Mouse (Mus musculus): ENCODE measurements around the gene Gm3336.

Gm3336 gene

GRCm38 (mm10) chr8:70763354-70763753 lies 45.0 kb downstream of the Gm3336 start:
- in situ Hi-C loops (cut with MboI, MseI): loop anchor here (10.0 kb wide), 1 partner anchor 511 kb away; the partner anchor contains the start of genes Haus8 and Myo9b

- in situ Hi-C loops (cut with MboI, MseI): loop anchor here (10.0 kb wide), 1 partner anchor 511 kb away; the partner anchor contains the start of genes Haus8 and Myo9b
Measured at GRCm38 (mm10) chr8:70764026-70764425, 45.7 kb downstream of the Gm3336 start.

- in situ Hi-C loops (cut with MboI, MseI): loop anchor here (5.0 to 10.0 kb wide), 2 partner anchors 78 to 510 kb away; partner anchors contain the start of genes Haus8 and Myo9b
Measured at GRCm38 (mm10) chr8:70764676-70765075, 46.3 kb downstream of the Gm3336 start.

GRCm38 (mm10) chr8:70765329-70765728 lies 47.0 kb downstream of the Gm3336 start:
- in situ Hi-C loops (cut with MboI, MseI): loop anchor here (5.0 to 10.0 kb wide), 2 partner anchors 77 to 509 kb away; partner anchors contain the start of genes Haus8 and Myo9b

GRCm38 (mm10) chr8:70765838-70766570 lies 47.7 kb downstream of the Gm3336 start:
- in situ Hi-C loops (cut with MboI, MseI): loop anchor here (5.0 to 10.0 kb wide), 2 partner anchors 76 to 509 kb away; partner anchors contain the start of genes Haus8 and Myo9b

GRCm38 (mm10) chr8:70766571-70767440 lies 48.5 kb downstream of the Gm3336 start:
- in situ Hi-C loops (cut with MboI, MseI): loop anchor here (5.0 to 10.0 kb wide), 2 partner anchors 75 to 508 kb away; partner anchors contain the start of genes Haus8 and Myo9b

- in situ Hi-C loops (cut with MboI, MseI): loop anchor here (5.0 to 10.0 kb wide), 2 partner anchors 75 to 507 kb away; partner anchors contain the start of genes Haus8 and Myo9b
Measured at GRCm38 (mm10) chr8:70767503-70767902, 49.2 kb downstream of the Gm3336 start.

- in situ Hi-C loops (cut with MboI, MseI): loop anchor here (5.0 to 10.0 kb wide), 2 partner anchors 74 to 506 kb away; partner anchors contain the start of genes Haus8 and Myo9b
Measured at GRCm38 (mm10) chr8:70768231-70768776, 50.0 kb downstream of the Gm3336 start.

GRCm38 (mm10) chr8:70768956-70769355 lies 50.6 kb downstream of the Gm3336 start:
- in situ Hi-C loops (cut with MboI, MseI): loop anchor here (5.0 to 10.0 kb wide), 2 partner anchors 73 to 506 kb away; partner anchors contain the start of genes Haus8 and Myo9b

GRCm38 (mm10) chr8:70769359-70769758 lies 51.0 kb downstream of the Gm3336 start:
- in situ Hi-C loops (cut with MboI, MseI): loop anchor here (5.0 to 10.0 kb wide), 2 partner anchors 73 to 505 kb away; partner anchors contain the start of genes Haus8 and Myo9b

- in situ Hi-C loops (cut with MboI, MseI): loop anchor here (5.0 to 10.0 kb wide), 3 partner anchors 72 to 715 kb away; partner anchors contain the start of genes Ano8, Gtpbp3, Haus8 and Myo9b
Measured at GRCm38 (mm10) chr8:70769858-70770257, 51.5 kb downstream of the Gm3336 start.

GRCm38 (mm10) chr8:70770748-70771147 lies 52.4 kb downstream of the Gm3336 start:
- in situ Hi-C loops (cut with MboI, MseI): loop anchor here (10.0 kb wide), 1 partner anchor 714 kb away; the partner anchor contains the start of genes Ano8 and Gtpbp3

- in situ Hi-C loops (cut with MboI, MseI): loop anchor here (10.0 kb wide), 1 partner anchor 714 kb away; the partner anchor contains the start of genes Ano8 and Gtpbp3
Measured at GRCm38 (mm10) chr8:70771217-70771616, 52.9 kb downstream of the Gm3336 start.

GRCm38 (mm10) chr8:70772075-70772474 lies 53.7 kb downstream of the Gm3336 start:
- in situ Hi-C loops (cut with MboI, MseI): loop anchor here (10.0 kb wide), 1 partner anchor 713 kb away; the partner anchor contains the start of genes Ano8 and Gtpbp3
